Mouse (Mus musculus): ENCODE data around the gene Pigs. TPM values are rescaled to one million over a fixed set of nuclear protein-coding genes. Genes with fewer than 3 reads are reported as not detected.
A peak's percentile ranks its signal among the peaks of the same experiment; 100 is the strongest.

The Pigs gene
- polyA plus RNA-seq, 1 experiment from 2014 or later, result 36.0 TPM

GRCm38 (mm10) chr11:78354905-78355304 is 26.7 kb downstream of the Pigs start:
- H3K9ac ChIP-seq (ENCODE audit: low read depth, low read length), result no peak overlapping the region
- ATAC-seq (ENCODE audit: low read depth), result no peak
- H3K27ac ChIP-seq (ENCODE audit: low read length), result no peak overlapping the region
- H3K4me2 ChIP-seq (ENCODE audit: low read depth, low read length), result no peak overlapping the region
- no peaks in the 10 kb centered on the region for H3K36me3 ChIP-seq (ENCODE audit: control insufficient read depth, insufficient read depth)
- H3K4me3 ChIP-seq (ENCODE audit: low read depth, low read length), result no peak overlapping the region
- H3K9me3 ChIP-seq (replicated peaks; ENCODE audit: control insufficient read depth, low read length), result no peaks in the 10 kb centered on the region
- WGBS (ENCODE audit: insufficient replicate concordance), result 49% methylated on average over 6 of the region's 6 CpGs
- H3K4me1 ChIP-seq (ENCODE audit: control insufficient read depth, low read depth, low read length), result peaks cover under 1% of the 10 kb centered on the region
- H3K27me3 ChIP-seq (ENCODE audit: control insufficient read depth, insufficient read depth, low read depth, low read length), result no peaks in the 10 kb centered on the region

- Histone ChIP-seq H3K9ac (ENCODE audit: low read depth, low read length) (no peak overlapping the region), H3K4me2 (ENCODE audit: low read depth, low read length) (no peak overlapping the region), H3K36me3 (ENCODE audit: control insufficient read depth, insufficient read depth) (no peaks in the 10 kb centered on the region), H3K9me3 (replicated peaks; ENCODE audit: control insufficient read depth, low read length) (no peaks in the 10 kb centered on the region), H3K4me1 (ENCODE audit: control insufficient read depth, low read depth, low read length) (peaks cover 6% of the 10 kb centered on the region), H3K27me3 (ENCODE audit: control insufficient read depth, insufficient read depth, low read depth, low read length) (no peaks in the 10 kb centered on the region), H3K4me3 (ENCODE audit: low read depth, low read length) (no peak overlapping the region), H3K27ac (ENCODE audit: low read length) (no peak overlapping the region)
- no peak for ATAC-seq (ENCODE audit: low read depth)
- 25% methylated on average over 4 of the region's 4 CpGs for WGBS (ENCODE audit: insufficient replicate concordance)
These were observed 27.4 kb downstream of the Pigs start for GRCm38 (mm10) chr11:78355471-78356238.

- H3K27me3 ChIP-seq (ENCODE audit: control insufficient read depth, insufficient read depth, low read depth, low read length), result no peaks in the 10 kb centered on the region
- peaks cover 6% of the 10 kb centered on the region for H3K4me1 ChIP-seq (ENCODE audit: control insufficient read depth, low read depth, low read length)
- no peak for ATAC-seq (ENCODE audit: low read depth)
- no peak overlapping the region for H3K4me3 ChIP-seq (ENCODE audit: low read depth, low read length)
- 22% methylated on average over 22 of the region's 22 CpGs for WGBS (ENCODE audit: insufficient replicate concordance)
- no peak overlapping the region for H3K4me2 ChIP-seq (ENCODE audit: low read depth, low read length)
- H3K9me3 ChIP-seq (replicated peaks; ENCODE audit: control insufficient read depth, low read length), result no peaks in the 10 kb centered on the region
- H3K27ac ChIP-seq (ENCODE audit: low read length), result no peak overlapping the region
- no peaks in the 10 kb centered on the region for H3K36me3 ChIP-seq (ENCODE audit: control insufficient read depth, insufficient read depth)
- no peak overlapping the region for H3K9ac ChIP-seq (ENCODE audit: low read depth, low read length)
These were observed 30.3 kb downstream of the Pigs start for GRCm38 (mm10) chr11:78358330-78359007.

- ATAC-seq (ENCODE audit: low read depth), result peak; percentile 69
- H3K27ac ChIP-seq (ENCODE audit: low read length), result no peak overlapping the region
- H3K4me1 ChIP-seq (ENCODE audit: control insufficient read depth, low read depth, low read length), result peaks cover 6% of the 10 kb centered on the region
- no peaks in the 10 kb centered on the region for H3K9me3 ChIP-seq (replicated peaks; ENCODE audit: control insufficient read depth, low read length)
- H3K9ac ChIP-seq (ENCODE audit: low read depth, low read length), result no peak overlapping the region; the same call in 1 of the 2 replicates
- no peaks in the 10 kb centered on the region for H3K27me3 ChIP-seq (ENCODE audit: control insufficient read depth, insufficient read depth, low read depth, low read length)
- WGBS (ENCODE audit: insufficient replicate concordance), result 8% methylated on average over 13 of the region's 13 CpGs
- H3K36me3 ChIP-seq (ENCODE audit: control insufficient read depth, insufficient read depth), result no peaks in the 10 kb centered on the region
- peak overlapping the region; percentile 73 for H3K4me2 ChIP-seq (ENCODE audit: low read depth, low read length)
- peak overlapping the region; percentile 61 for H3K4me3 ChIP-seq (ENCODE audit: low read depth, low read length)
These were observed 32.0 kb downstream of the Pigs start for GRCm38 (mm10) chr11:78360125-78360788.

GRCm38 (mm10) chr11:78360789-78361131 is 32.5 kb downstream of the Pigs start:
- Histone ChIP-seq H3K27ac (ENCODE audit: low read length) (no peak overlapping the region), H3K4me1 (ENCODE audit: control insufficient read depth, low read depth, low read length) (peaks cover 6% of the 10 kb centered on the region), H3K9me3 (replicated peaks; ENCODE audit: control insufficient read depth, low read length) (no peaks in the 10 kb centered on the region), H3K9ac (ENCODE audit: low read depth, low read length) (no peak overlapping the region), H3K4me3 (ENCODE audit: low read depth, low read length) (no peak overlapping the region), H3K27me3 (ENCODE audit: control insufficient read depth, insufficient read depth, low read depth, low read length) (no peaks in the 10 kb centered on the region), H3K36me3 (ENCODE audit: control insufficient read depth, insufficient read depth) (no peaks in the 10 kb centered on the region), H3K4me2 (ENCODE audit: low read depth, low read length) (peak overlapping the region; percentile 73)
- ATAC-seq (ENCODE audit: low read depth), result no peak
- WGBS (ENCODE audit: insufficient replicate concordance), result 45% methylated on average over 2 of the region's 2 CpGs

GRCm38 (mm10) chr11:78363309-78364007 is 35.2 kb downstream of the Pigs start:
- Histone ChIP-seq H3K4me1 (ENCODE audit: control insufficient read depth, low read depth, low read length) (peaks cover 6% of the 10 kb centered on the region), H3K9ac (ENCODE audit: low read depth, low read length) (no peak overlapping the region), H3K4me3 (ENCODE audit: low read depth, low read length) (no peak overlapping the region), H3K27me3 (ENCODE audit: control insufficient read depth, insufficient read depth, low read depth, low read length) (no peaks in the 10 kb centered on the region), H3K9me3 (replicated peaks; ENCODE audit: control insufficient read depth, low read length) (no peaks in the 10 kb centered on the region), H3K36me3 (ENCODE audit: control insufficient read depth, insufficient read depth) (no peaks in the 10 kb centered on the region), H3K27ac (ENCODE audit: low read length) (no peak overlapping the region), H3K4me2 (ENCODE audit: low read depth, low read length) (no peak overlapping the region)
- ATAC-seq (ENCODE audit: low read depth), result no peak
- WGBS (ENCODE audit: insufficient replicate concordance), result 52% methylated on average over 13 of the region's 13 CpGs

- no peak overlapping the region for H3K4me2 ChIP-seq (ENCODE audit: low read depth, low read length)
- no peaks in the 10 kb centered on the region for H3K27me3 ChIP-seq (ENCODE audit: control insufficient read depth, insufficient read depth, low read depth, low read length)
- H3K27ac ChIP-seq (ENCODE audit: low read length), result no peak overlapping the region
- WGBS (ENCODE audit: insufficient replicate concordance), result 38% methylated on average over 8 of the region's 8 CpGs
- no peak overlapping the region for H3K4me3 ChIP-seq (ENCODE audit: low read depth, low read length)
- ATAC-seq (ENCODE audit: low read depth), result no peak
- peaks cover 6% of the 10 kb centered on the region for H3K4me1 ChIP-seq (ENCODE audit: control insufficient read depth, low read depth, low read length)
- H3K9me3 ChIP-seq (replicated peaks; ENCODE audit: control insufficient read depth, low read length), result no peaks in the 10 kb centered on the region
- H3K9ac ChIP-seq (ENCODE audit: low read depth, low read length), result no peak overlapping the region
- no peaks in the 10 kb centered on the region for H3K36me3 ChIP-seq (ENCODE audit: control insufficient read depth, insufficient read depth)
These were observed 35.9 kb downstream of the Pigs start for GRCm38 (mm10) chr11:78364103-78364502.

GRCm38 (mm10) chr11:78367456-78368225 is 39.4 kb downstream of the Pigs start:
- ATAC-seq (ENCODE audit: low read depth), result no peak
- 75% methylated on average over 15 of the region's 15 CpGs for WGBS (ENCODE audit: insufficient replicate concordance)
- Histone ChIP-seq H3K9ac (ENCODE audit: low read depth, low read length) (no peak overlapping the region), H3K4me3 (ENCODE audit: low read depth, low read length) (no peak overlapping the region), H3K4me1 (ENCODE audit: control insufficient read depth, low read depth, low read length) (no peaks in the 10 kb centered on the region; the same call in 1 of the 2 replicates), H3K27me3 (ENCODE audit: control insufficient read depth, insufficient read depth, low read depth, low read length) (no peaks in the 10 kb centered on the region), H3K27ac (ENCODE audit: low read length) (no peak overlapping the region), H3K36me3 (ENCODE audit: control insufficient read depth, insufficient read depth) (no peaks in the 10 kb centered on the region), H3K4me2 (ENCODE audit: low read depth, low read length) (no peak overlapping the region), H3K9me3 (replicated peaks; ENCODE audit: control insufficient read depth, low read length) (no peaks in the 10 kb centered on the region)

All from liver, embryonic 16.5 days (tissue).